Mouse (Mus musculus): ENCODE data around the gene Sirt4.

- TF ChIP-seq CTCF (IDR thresholded peaks at IDR 0.05) (no peak), EP300 (IDR thresholded peaks at IDR 0.05) (no peak)
These were observed 54.2 kb downstream of the Sirt4 start for GRCm38 (mm10) chr5:115430187-115430960.
